Mouse (Mus musculus) heart, postnatal 36 days (tissue): ENCODE results near the gene Pik3c2a. TPM values are rescaled to one million over a fixed set of nuclear protein-coding genes. Genes with fewer than 3 reads are reported as not detected.
"Not testable (repeated sequence)": the region's sequence is repeated elsewhere in the genome, so short reads cannot be mapped to it uniquely, and the experiment has no call there.

ENCODE experiments used
- DNase-seq, 2 experiments: peaks; one replicate each; pipeline ENCODE4 v3.0.0; 2021 to 2022
- intact Hi-C: fragments of 180-260 bp; cut with DNase I; formaldehyde crosslinking; loops from one replicate; pipeline ENCODE4 v1.15.1; 2025
- total RNA-seq, 2 experiments: library from RNA; stranded (reverse); gene quantifications; 2 replicates each; pipeline ENCODE4 v1.2.3; 2021

Pik3c2a gene
- total RNA-seq, 2 experiments from 2014 or later, result 16.3 to 16.9 TPM

GRCm38 (mm10) chr7:116421081-116421480, 22.2 kb downstream of the Pik3c2a start:
- DNase-seq, result no peak
- intact Hi-C loops, result no loop called here

DNA sequence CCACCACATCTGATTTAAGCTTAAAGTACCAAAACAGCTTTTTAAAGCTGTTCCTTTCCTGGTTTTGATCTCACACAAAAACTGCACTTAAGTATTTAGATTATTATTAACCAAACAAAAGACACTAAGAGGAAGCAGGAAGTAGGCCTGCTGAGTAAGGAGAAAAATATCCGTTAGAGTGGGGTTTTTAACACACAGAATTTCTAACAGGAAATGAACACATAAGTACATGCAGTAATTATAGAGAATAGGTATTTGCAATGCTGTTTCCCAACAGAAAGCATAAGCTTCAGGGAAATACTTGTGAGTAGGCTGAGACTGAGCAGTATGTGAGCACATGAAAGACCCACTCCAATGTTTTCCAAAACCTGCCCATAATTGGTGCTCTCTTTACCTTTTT, 33.8 kb downstream of the Pik3c2a start:
- DNase-seq, result no peak
- intact Hi-C loops, result no loop called here

DNA sequence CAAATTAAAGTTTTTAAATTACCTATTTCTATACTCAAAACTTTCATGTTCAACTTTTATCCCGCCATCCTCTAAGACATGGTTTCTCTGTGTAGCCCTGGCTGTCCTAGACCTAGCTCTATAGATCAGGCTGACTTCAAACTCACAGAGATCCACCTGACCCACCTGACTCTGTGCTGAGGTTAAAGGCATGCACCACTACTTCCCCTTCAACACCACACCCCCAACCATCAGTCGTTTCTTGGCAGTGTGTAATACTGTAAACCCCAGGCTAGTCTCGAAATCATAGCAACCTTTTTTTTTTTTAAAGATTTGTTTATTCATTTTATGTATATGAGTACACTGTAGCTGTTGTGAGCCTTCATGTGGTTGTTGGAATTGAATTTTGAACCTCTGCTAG, 50.9 kb downstream of the Pik3c2a start:
- intact Hi-C loops, result no loop called here

DNA sequence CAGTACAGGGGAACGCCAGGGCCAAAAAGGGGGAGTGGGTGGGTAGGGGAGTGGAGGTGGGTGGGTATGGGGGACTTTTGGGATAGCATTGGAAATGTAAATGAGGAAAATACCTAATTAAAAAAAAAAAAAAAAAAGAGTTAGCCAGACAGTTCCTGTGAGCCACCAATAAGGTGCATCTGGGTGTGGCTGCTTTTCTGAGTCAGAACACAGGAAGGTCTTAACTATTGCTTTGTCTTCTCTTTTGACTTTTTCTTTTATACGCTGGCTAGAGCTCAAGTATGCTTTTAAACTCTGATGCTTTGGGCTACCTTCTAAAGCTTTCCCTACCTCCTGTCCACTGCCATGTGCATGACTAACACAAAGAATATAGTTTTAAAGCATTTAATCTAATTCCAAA, 55.9 kb downstream of the Pik3c2a start:
- not testable (repeated sequence) for DNase-seq

More for the DNA sequence above, 50.9 kb downstream of the Pik3c2a start:
- no peak for DNase-seq

GRCm38 (mm10) chr7:116379181-116379580, 64.1 kb downstream of the Pik3c2a start:
- intact Hi-C loops, DNase-seq: not testable (repeated sequence)

More for the DNA sequence above, 55.9 kb downstream of the Pik3c2a start:
- intact Hi-C loops, result not testable (repeated sequence)

DNA sequence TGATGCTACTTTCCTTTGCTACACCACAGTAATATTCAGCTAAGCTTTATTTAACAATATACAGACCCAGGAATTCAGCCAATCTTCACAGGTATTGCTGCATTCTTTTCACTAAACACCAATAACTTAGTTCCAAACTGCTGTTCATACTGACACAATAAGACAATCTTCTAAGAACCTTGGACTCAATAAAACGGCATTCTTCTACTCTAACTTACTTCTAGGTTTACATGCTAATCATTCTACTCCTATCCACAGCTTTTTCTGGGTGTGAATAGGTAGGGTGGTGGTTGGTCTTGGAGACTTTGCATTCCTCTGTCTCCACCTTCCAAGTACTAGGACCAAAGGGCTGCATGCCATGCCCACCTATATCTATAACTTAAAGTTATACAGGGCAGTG, 69.0 kb downstream of the Pik3c2a start:
- DNase-seq, result no peak
- intact Hi-C loops, result loop anchor here (5.0 kb wide), 2 partner anchors 68 to 153 kb away; partner anchors contain the start of gene Pik3c2a

DNA sequence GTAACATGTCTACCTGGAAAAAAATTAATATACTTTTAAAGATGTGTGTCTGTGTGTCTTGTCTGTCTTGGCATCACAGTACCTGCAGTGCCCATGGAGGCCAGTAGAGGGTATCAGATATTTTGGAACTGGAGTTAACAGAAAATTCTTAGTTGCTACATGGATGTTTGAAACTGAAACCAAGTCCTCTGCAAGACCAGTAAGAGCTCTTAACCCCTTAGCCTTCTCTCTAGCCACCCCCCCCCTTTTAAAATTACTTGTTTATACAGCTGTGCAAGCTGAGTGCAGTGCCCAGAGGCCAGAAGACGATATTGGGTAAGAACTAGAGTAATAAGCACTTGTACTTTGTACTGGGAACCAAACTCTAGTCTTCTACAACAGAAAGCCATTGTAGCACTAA, 107.0 kb downstream of the Pik3c2a start:
- DNase-seq, result peak; percentile 54 to 67
- intact Hi-C loops, result loop anchor here (5.0 to 10.0 kb wide), 3 partner anchors 176 to 1779 kb away; partner anchors contain the start of gene Rps15a

GRCm38 (mm10) chr7:116335133-116335532, 108.1 kb downstream of the Pik3c2a start:
- DNase-seq, result no peak
- intact Hi-C loops, result loop anchor here (5.0 to 10.0 kb wide), 3 partner anchors 177 to 1780 kb away; partner anchors contain the start of gene Rps15a

- intact Hi-C loops, result loop anchor here (5.0 to 10.0 kb wide), 3 partner anchors 178 to 1780 kb away; partner anchors contain the start of gene Rps15a
Observed at GRCm38 (mm10) chr7:116334669-116335038, 108.6 kb downstream of the Pik3c2a start.

DNA sequence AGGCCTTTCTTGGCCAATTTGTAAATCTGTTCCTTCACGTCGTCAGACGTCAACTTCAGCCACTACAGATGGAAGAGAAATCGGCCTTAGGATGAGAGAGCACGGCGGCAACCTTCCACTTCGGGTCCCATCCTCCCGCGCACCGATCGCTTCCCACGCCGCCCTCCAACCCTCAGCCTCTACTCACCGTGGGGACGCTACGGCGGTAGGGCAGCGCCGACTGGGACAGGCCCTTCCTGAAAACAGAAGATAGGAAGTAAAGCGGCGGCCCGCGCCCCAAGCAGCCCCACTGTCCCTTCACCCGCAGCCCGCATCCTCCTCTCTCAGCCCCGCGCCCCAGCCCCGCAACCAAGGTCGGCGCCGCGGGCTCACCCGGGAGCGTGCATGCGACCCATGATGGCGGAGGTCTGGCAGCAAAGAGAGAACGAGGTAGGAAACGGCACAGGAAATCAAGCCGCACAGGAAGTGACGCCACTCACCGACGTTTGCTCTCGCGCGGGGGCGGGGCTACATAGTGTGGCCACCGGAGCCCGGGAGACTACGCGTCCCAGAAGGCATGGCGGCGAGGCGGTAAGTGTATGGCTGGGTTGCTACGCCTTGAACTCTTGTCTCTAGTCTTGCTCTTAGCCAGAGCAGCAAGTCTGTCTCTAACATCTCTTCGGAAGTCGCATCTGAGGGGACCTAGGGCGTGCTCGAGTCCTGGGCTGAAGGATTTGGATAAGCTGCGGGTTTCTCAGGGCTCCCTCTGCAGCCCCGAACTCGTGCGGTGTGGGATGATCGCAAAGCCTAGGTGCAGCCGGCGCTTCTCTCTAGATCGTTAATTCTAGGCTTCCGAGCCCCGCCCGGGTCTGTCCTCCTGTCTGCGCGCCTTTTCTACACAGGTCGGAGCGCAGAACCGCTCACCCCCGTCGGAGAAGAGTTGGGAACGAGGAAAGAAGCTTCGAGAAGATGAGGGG, 109.3 kb downstream of the Pik3c2a start, which contains the start of gene Rps13:
Gene Rps13, minus strand, starts transcription at position 483 of the 956 bp plus-strand sequence.
- peak; percentile 97 for DNase-seq
- intact Hi-C loops, result loop anchor here (10.0 kb wide), 1 partner anchor 1781 kb away; the partner anchor contains the start of gene Rps15a

More at GRCm38 (mm10) chr7:116334669-116335038, 108.6 kb downstream of the Pik3c2a start:
- DNase-seq, result no peak

DNA sequence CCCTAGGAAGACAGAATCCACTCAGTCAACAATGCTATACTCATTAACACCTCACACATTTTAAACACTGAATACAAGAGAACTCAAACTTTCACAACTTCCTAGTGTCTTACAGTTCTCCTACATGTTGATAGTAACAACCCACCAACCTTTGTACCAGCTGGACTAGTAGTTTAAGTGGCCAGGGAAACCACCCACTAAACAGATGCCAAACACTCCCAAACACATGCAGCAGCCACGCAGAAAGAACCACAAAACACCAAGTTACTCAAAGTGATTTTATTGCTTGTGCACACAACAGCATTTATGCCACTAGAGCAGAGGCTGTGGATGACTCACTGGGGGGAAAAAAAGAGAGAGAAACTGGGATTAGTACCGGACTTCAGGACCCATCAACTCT, 112.0 kb downstream of the Pik3c2a start:
- no peak for DNase-seq
- intact Hi-C loops, result loop anchor here (10.0 kb wide), 1 partner anchor 1784 kb away; the partner anchor contains the start of gene Rps15a

DNA sequence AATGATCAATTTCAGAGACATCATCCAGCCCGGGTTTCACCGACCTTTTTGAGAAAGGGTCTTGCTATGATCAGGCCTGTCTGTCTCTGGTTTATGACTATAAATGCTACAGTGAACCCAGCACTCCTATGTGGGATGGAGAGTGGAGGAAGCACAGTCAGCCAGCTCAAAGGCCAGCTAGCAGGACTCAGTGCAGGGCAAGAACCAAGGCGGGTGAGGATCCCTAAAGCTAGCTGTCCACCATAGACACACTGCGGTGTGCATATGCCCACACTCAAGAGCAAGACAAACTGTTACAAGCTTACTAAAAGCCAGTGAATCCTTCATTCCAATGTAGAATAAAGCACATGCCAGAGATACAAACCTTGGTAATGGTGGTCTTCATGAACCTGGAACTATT, 113.4 kb downstream of the Pik3c2a start:
- intact Hi-C loops, result loop anchor here (10.0 kb wide), 1 partner anchor 1785 kb away; the partner anchor contains the start of gene Rps15a
- no peak for DNase-seq

- intact Hi-C loops, result no loop called here
- DNase-seq, result no peak
Observed at GRCm38 (mm10) chr7:116328777-116329176, 114.5 kb downstream of the Pik3c2a start.

GRCm38 (mm10) chr7:116327901-116328300, 115.3 kb downstream of the Pik3c2a start:
- intact Hi-C loops, result no loop called here
- no peak for DNase-seq

- peak; percentile 57 to 73 for DNase-seq
- intact Hi-C loops, result loop anchor here (1.0 to 5.0 kb wide), 4 partner anchors 61 to 191 kb away; no protein-coding TSS in a partner anchor
Observed at GRCm38 (mm10) chr7:116323331-116323964, 119.8 kb downstream of the Pik3c2a start.

DNA sequence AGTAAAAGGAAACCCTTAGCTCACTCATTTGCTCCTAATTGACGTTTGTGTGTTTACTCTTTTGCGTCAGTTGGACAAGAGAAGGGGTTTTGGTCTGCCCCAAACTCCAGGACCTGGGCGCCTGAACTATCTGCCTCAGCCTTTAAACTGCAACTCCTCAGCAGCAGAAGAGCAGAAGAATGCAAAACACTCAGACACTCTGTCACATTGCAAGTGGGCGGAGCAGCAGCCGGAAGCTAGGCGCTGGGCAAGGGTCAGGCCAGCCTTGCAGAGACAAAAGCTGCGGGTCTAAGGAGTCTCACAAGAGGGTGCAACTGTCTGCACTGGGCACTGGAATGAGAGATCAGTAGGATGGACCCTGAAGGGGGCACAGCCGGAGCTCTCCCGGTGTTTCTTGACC, 133.8 kb downstream of the Pik3c2a start:
- intact Hi-C loops, result loop anchor here (5.0 kb wide), 1 partner anchor 147 kb away; no protein-coding TSS in a partner anchor
- no peak for DNase-seq

DNA sequence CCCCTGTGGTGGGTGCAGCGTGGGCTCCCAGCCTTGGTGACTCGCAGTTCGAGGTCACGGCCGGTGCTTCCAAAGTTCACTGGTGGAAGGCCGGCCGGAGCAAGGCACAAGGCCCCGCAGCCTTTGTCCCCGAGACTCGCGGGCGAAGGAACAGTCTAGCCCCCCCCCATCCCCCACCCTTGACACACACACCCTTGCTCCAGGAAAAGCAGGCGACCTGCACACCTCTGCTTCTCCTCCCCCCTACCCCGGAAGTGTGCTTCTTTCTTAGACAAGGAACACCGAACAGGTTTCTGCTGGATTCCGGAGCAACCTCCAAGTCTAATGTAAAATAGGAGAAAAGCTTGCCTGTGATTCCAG, 134.6 kb downstream of the Pik3c2a start:
- intact Hi-C loops, result loop anchor here (5.0 kb wide), 1 partner anchor 146 kb away; no protein-coding TSS in a partner anchor

DNA sequence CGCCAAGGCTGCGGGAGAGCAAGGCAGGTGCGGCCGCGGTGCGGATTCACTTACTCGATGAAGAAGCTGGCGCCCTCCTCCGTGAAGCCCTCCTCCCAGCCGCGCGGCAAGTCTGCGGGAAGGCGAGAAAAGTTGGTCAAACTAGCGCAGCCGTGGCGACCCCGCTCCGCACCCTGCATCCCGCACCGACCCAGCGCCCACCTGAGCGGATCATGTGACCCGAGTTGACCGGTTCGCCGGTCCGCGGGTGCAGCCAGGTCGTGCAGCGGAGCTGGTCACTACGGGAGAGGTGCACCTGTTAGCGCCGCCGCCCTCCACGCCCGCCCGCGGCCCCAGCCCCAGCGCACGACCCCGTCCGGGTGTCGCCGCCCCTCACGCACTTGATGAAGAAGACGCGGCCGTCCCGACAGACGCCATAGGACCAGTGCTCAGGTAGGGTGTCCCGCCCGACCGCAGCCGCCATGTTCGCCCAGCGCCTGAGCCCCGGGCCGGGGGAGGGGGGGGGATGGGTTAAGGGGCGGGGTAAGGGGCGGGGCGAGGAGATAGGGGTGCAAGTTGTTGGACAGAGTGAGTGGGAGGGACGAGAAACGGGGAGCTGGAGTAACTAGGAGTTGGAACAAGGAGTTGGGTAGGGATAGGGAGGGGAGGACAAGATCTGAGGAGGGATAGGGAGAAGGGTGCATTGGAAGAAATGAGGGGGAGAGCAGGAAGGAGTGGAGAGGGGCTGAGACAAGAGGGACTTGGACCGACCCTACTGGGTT, 135.2 kb downstream of the Pik3c2a start, which contains the start of gene Plekha7:
Gene Plekha7, minus strand, starts transcription at position 506 of the 761 bp plus-strand sequence.
- intact Hi-C loops, result loop anchor here (5.0 kb wide), 1 partner anchor 146 kb away; no protein-coding TSS in a partner anchor

More for the DNA sequence above, 134.6 kb downstream of the Pik3c2a start:
- no peak for DNase-seq

DNA sequence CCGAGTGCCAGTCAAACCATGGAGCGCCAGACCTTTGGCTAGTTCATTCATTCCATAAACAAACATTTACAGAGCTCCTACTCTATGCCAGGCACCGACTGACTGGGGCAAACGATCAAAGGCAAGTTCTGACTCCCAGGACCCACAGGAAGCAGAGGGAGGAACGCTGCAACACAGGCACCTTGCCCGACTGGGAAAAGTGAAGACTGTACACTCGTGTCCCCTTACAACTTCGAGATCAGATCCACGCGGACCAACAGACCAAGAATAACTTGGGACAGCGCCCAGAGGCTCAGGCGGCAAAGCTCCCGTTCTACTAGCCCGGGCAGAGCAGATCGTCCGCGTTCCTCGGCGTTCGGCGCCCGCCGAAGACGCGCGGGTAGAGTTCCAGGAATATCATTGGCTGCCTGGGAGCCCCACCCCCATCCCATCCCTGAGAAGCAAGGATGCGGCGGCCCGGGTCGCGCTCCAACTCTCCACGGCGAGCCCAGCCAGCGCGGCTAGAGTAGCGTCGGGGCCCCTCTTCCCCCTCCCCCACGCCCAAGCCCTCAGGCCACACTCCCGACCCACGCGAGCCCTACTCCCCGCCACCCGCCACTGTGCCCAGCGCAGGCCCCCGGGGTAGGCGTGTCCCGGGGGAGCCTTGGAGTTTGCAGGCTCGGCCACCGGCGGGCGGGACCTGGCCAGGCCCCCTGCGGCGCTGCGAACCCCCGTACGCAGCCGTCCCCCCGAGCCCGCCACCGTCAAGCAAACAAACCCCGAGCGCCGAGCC, 136.0 kb downstream of the Pik3c2a start:
- intact Hi-C loops, result loop anchor here (5.0 kb wide), 1 partner anchor 145 kb away; no protein-coding TSS in a partner anchor
- DNase-seq, result peak; percentile 65 to 67

More for the DNA sequence above, 135.2 kb downstream of the Pik3c2a start, which contains the start of gene Plekha7:
- peak; percentile 22 to 32 for DNase-seq
